Mouse (Mus musculus) megakaryocyte, embryonic 14.5 days (primary cell): Measurements from ENCODE around the gene Fam166a. TPM values are rescaled to one million over a fixed set of nuclear protein-coding genes. Genes with fewer than 3 reads are reported as not detected.

Source experiments
- H3K27me3 ChIP-seq: replicated peaks from 2 replicates; pipeline ENCODE3; 2012; ENCODE audit warnings: inconsistent platforms
- H3K36me3 ChIP-seq: replicated peaks from 2 replicates; pipeline ENCODE3; 2012; ENCODE audit warnings: low read length, inconsistent platforms, mixed read lengths
- H3K4me1 ChIP-seq: 2 replicates; pipeline ENCODE4 v1.6.1; 2012; ENCODE audit warnings: inconsistent platforms
- H3K4me3 ChIP-seq: replicated peaks from 2 replicates; pipeline ENCODE3; 2012; ENCODE audit warnings: moderate library complexity, mild to moderate bottlenecking, inconsistent platforms
- H3K9me3 ChIP-seq: 2 replicates; pipeline ENCODE4 v1.6.1; 2012; ENCODE audit warnings: inconsistent platforms
- FLI1 ChIP-seq: IDR thresholded peaks from 2 replicates; pipeline ENCODE4 v1.6.1; 2012; ENCODE audit warnings: low read length, inconsistent platforms, mixed read lengths
- GATA1 ChIP-seq: IDR thresholded peaks from 3 replicates; pipeline ENCODE4 v1.6.1; 2012; ENCODE audit warnings: mixed read lengths, low read length, inconsistent platforms, borderline replicate concordance
- polyA plus RNA-seq: library from polyadenylated mRNA; stranded (reverse); fragments of >175 nt; gene quantifications from 2 replicates; pipeline ENCODE4 v1.2.3, GENCODE M21; 2012; ENCODE audit warnings: low replicate concordance; ENCODE audit not compliant: insufficient read depth

Gene Fam166a
- polyA plus RNA-seq, 1 experiment: not detected

- TF ChIP-seq FLI1 (no peak), GATA1 (no peak)
- peaks cover 59% of the 10 kb centered on the region for H3K4me1 ChIP-seq
- H3K9me3 ChIP-seq: no peaks in the 10 kb centered on the region
- no peak overlapping the region for H3K4me3 ChIP-seq
- peaks cover 3% of the 10 kb centered on the region for H3K36me3 ChIP-seq
- H3K27me3 ChIP-seq: no peaks in the 10 kb centered on the region
Observed at GRCm38 (mm10) chr2:25258887-25259286, 40.3 kb downstream of the Fam166a start.

GRCm38 (mm10) chr2:25261870-25262269 is 43.3 kb downstream of the Fam166a start:
- Histone ChIP-seq H3K9me3 (no peaks in the 10 kb centered on the region), H3K4me1 (peaks cover 68% of the 10 kb centered on the region), H3K36me3 (peaks cover 16% of the 10 kb centered on the region), H3K27me3 (no peaks in the 10 kb centered on the region), H3K4me3 (peak overlapping the region; percentile 96)
- TF ChIP-seq GATA1: no peak
- no peak for TF ChIP-seq FLI1

- peaks cover 20% of the 10 kb centered on the region for H3K36me3 ChIP-seq
- no peaks in the 10 kb centered on the region for H3K9me3 ChIP-seq
- H3K27me3 ChIP-seq: no peaks in the 10 kb centered on the region
- TF ChIP-seq FLI1: no peak
- no peak for TF ChIP-seq GATA1
- H3K4me3 ChIP-seq: peak within 1 kb of the TSS; percentile 96
- H3K4me1 ChIP-seq: peaks cover 69% of the 10 kb centered on the region
Observed at GRCm38 (mm10) chr2:25262291-25262767, 43.8 kb downstream of the Fam166a start, which contains the start of gene Tprn. Gene Tprn (plus strand): TSS chr2:25262618.

GRCm38 (mm10) chr2:25262795-25263622 is 44.5 kb downstream of the Fam166a start:
- Histone ChIP-seq H3K27me3 (no peaks in the 10 kb centered on the region), H3K4me3 (peak overlapping the region; percentile 96)

GRCm38 (mm10) chr2:25263623-25264285 is 45.2 kb downstream of the Fam166a start:
- Histone ChIP-seq H3K36me3 (peaks cover 35% of the 10 kb centered on the region), H3K9me3 (no peaks in the 10 kb centered on the region), H3K4me3 (peak overlapping the region; percentile 96), H3K27me3 (no peaks in the 10 kb centered on the region), H3K4me1 (peaks cover 72% of the 10 kb centered on the region)
- no peak for TF ChIP-seq FLI1
- no peak for TF ChIP-seq GATA1

More at GRCm38 (mm10) chr2:25262795-25263622, 44.5 kb downstream of the Fam166a start:
- Histone ChIP-seq H3K36me3 (peaks cover 27% of the 10 kb centered on the region), H3K9me3 (no peaks in the 10 kb centered on the region), H3K4me1 (peaks cover 71% of the 10 kb centered on the region)
- TF ChIP-seq FLI1: no peak
- TF ChIP-seq GATA1: no peak

GRCm38 (mm10) chr2:25264286-25264660 is 45.7 kb downstream of the Fam166a start:
- H3K4me3 ChIP-seq: peak overlapping the region; percentile 96
- peaks cover 40% of the 10 kb centered on the region for H3K36me3 ChIP-seq
- H3K27me3 ChIP-seq: no peaks in the 10 kb centered on the region
- peaks cover 77% of the 10 kb centered on the region for H3K4me1 ChIP-seq
- H3K9me3 ChIP-seq: no peaks in the 10 kb centered on the region
- TF ChIP-seq FLI1: no peak
- no peak for TF ChIP-seq GATA1

GRCm38 (mm10) chr2:25264851-25265250 is 46.3 kb downstream of the Fam166a start:
- H3K27me3 ChIP-seq: no peaks in the 10 kb centered on the region
- no peaks in the 10 kb centered on the region for H3K9me3 ChIP-seq
- peaks cover 46% of the 10 kb centered on the region for H3K36me3 ChIP-seq
- no peak for TF ChIP-seq GATA1
- TF ChIP-seq FLI1: no peak
- H3K4me1 ChIP-seq: peaks cover 83% of the 10 kb centered on the region
- peak overlapping the region; percentile 76 for H3K4me3 ChIP-seq

GRCm38 (mm10) chr2:25265897-25266656 is 47.5 kb downstream of the Fam166a start:
- TF ChIP-seq GATA1: no peak
- TF ChIP-seq FLI1: no peak
- H3K9me3 ChIP-seq: no peaks in the 10 kb centered on the region
- peak overlapping the region; percentile 88 for H3K4me3 ChIP-seq
- no peaks in the 10 kb centered on the region for H3K27me3 ChIP-seq
- H3K36me3 ChIP-seq: peaks cover 58% of the 10 kb centered on the region
- H3K4me1 ChIP-seq: peaks cover 95% of the 10 kb centered on the region

- no peaks in the 10 kb centered on the region for H3K9me3 ChIP-seq
- H3K27me3 ChIP-seq: no peaks in the 10 kb centered on the region
- H3K4me3 ChIP-seq: peak overlapping the region; percentile 88
- peaks cover 96% of the 10 kb centered on the region for H3K4me1 ChIP-seq
- no peak for TF ChIP-seq GATA1
- TF ChIP-seq FLI1: no peak
- peaks cover 58% of the 10 kb centered on the region for H3K36me3 ChIP-seq
Observed at GRCm38 (mm10) chr2:25266720-25267119, 48.2 kb downstream of the Fam166a start.
